Mouse (Mus musculus) lung, embryonic 14.5 days (tissue): ENCODE data around the gene Upf1. TPM values are rescaled to one million over a fixed set of nuclear protein-coding genes. Genes with fewer than 3 reads are reported as not detected.

ENCODE experiments used
- ATAC-seq: fragments of 200-750 bp; cut with Nextera tagmentation; 2 replicates; pipeline ENCODE4 v1.8.0; 2017; ENCODE audit warnings: mild to moderate bottlenecking, moderate TSS enrichment, moderate library complexity; ENCODE audit not compliant: insufficient read depth
- DNase-seq: peaks from one replicate; pipeline ENCODE4 v3.0.0-alpha.2; 2015
- H3K27ac ChIP-seq: fragments of 300-500 bp; sonication (generic); 2 replicates; pipeline ENCODE4 v1.5.1; 2014; ENCODE audit warnings: low read depth, mild to moderate bottlenecking, moderate library complexity
- H3K27me3 ChIP-seq: fragments of 300-500 bp; sonication (generic); 2 replicates; pipeline ENCODE4 v1.6.1; 2014; ENCODE audit warnings: low read length, control low read depth; ENCODE audit not compliant: insufficient read depth
- H3K36me3 ChIP-seq: fragments of 300-500 bp; sonication (generic); 2 replicates; pipeline ENCODE4 v1.6.1; 2014; ENCODE audit warnings: control low read depth; ENCODE audit not compliant: insufficient read depth
- H3K4me1 ChIP-seq: fragments of 300-500 bp; sonication (generic); 2 replicates; pipeline ENCODE4 v1.6.1; 2014; ENCODE audit warnings: antibody characterized with exemption, control low read depth; ENCODE audit not compliant: insufficient read depth
- H3K4me2 ChIP-seq: fragments of 300-500 bp; sonication (generic); 2 replicates; pipeline ENCODE4 v1.6.1; 2014; ENCODE audit warnings: mild to moderate bottlenecking
- H3K4me3 ChIP-seq: fragments of 300-500 bp; sonication (generic); 2 replicates; pipeline ENCODE4 v1.5.1; 2014; ENCODE audit warnings: low read depth, low read length
- H3K9ac ChIP-seq: fragments of 300-500 bp; sonication (generic); 2 replicates; pipeline ENCODE4 v1.6.1; 2014
- H3K9me3 ChIP-seq: fragments of 300-500 bp; sonication (generic); 2 replicates; pipeline ENCODE4 v1.6.1; 2016; ENCODE audit warnings: low read depth, low read length, control low read depth
- CTCF ChIP-seq: IDR thresholded peaks from 2 replicates; pipeline ENCODE4 v1.5.1; 2016; ENCODE audit warnings: antibody characterized with exemption, low read depth
- WGBS: fragments of 180-500 bp; shearing (Covaris S2); extraction: QIAGEN DNeasy Blood & Tissue Kit; methylation state at CpG from one replicate; pipeline ENCODE4 v1.1.7; 2014; 5-methylcytosine and 5-hydroxymethylcytosine counted together
- polyA plus RNA-seq: library from polyadenylated mRNA; unstranded; fragments of >200 nt; fragmentation: Nextera tagmentation; extraction: Ambion mirVana; gene quantifications from 2 replicates; pipeline ENCODE4 v1.2.1, GENCODE M21; 2014

Gene Upf1
- polyA plus RNA-seq = 23.3 and 27.2 TPM in 2 replicates

DNA sequence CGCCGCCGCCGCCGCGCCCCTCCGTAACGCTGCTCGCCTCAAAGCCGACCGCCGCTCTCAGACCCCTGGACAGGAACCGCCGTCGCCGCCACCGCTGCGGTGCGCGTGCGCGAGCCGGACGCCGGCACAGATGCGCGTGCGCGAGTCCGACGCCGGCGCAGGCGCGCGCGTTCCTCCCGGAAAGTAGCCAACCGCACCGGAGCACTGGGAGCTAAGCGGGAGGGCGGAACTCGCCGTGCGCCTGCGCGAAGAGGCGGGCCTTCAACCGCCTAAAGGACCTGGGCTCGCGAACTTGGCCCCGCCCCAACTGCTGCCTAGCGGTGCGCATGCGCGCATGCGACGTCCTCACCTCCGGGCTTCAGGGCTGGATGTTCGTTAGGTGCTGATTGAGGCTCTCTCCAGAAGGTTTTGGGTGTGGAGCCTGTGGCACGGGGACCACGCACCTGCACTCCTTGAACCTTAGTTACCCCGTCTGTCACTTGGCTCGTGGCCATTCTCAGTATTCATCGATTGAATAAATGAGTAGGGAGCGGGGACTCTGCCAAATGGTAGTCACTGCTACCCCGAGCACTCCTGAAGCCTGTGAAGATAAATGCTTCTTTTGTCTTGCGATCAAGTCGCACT, at the start of gene Upf1:
TSS of gene Upf1 (minus strand) at position 85 of the 624 bp plus-strand sequence.
- peak within 1 kb of the TSS; percentile 97 for H3K9ac ChIP-seq
- DNase-seq (peak; percentile 100), ATAC-seq (peak; percentile 87)
- H3K27ac ChIP-seq = peak within 1 kb of the TSS; percentile 84
- no peaks in the 10 kb centered on the region for H3K27me3 ChIP-seq
- under 1% methylated on average over 59 of the region's 69 CpGs for WGBS
- H3K4me1 ChIP-seq = peaks cover 17% of the 10 kb centered on the region
- peak within 1 kb of the TSS; percentile 100 for H3K4me2 ChIP-seq
- TF ChIP-seq CTCF = no peak
- H3K4me3 ChIP-seq = peak within 1 kb of the TSS; percentile 100
- H3K36me3 ChIP-seq = peaks cover 20% of the 10 kb centered on the region; the same call in 1 of the 2 replicates
- H3K9me3 ChIP-seq = no peaks in the 10 kb centered on the region

- Histone ChIP-seq H3K27me3 (no peaks in the 10 kb centered on the region), H3K27ac (no peak overlapping the region), H3K4me2 (no peak overlapping the region), H3K9ac (no peak overlapping the region), H3K4me1 (no peaks in the 10 kb centered on the region), H3K9me3 (no peaks in the 10 kb centered on the region), H3K4me3 (no peak overlapping the region), H3K36me3 (no peaks in the 10 kb centered on the region)
- 80% methylated on average over 16 of the region's 16 CpGs for WGBS
- no peak for ATAC-seq
- no peak for DNase-seq
- TF ChIP-seq CTCF = no peak
These were observed 44.8 kb upstream of the Upf1 start for GRCm38 (mm10) chr8:70397611-70398563.

DNA sequence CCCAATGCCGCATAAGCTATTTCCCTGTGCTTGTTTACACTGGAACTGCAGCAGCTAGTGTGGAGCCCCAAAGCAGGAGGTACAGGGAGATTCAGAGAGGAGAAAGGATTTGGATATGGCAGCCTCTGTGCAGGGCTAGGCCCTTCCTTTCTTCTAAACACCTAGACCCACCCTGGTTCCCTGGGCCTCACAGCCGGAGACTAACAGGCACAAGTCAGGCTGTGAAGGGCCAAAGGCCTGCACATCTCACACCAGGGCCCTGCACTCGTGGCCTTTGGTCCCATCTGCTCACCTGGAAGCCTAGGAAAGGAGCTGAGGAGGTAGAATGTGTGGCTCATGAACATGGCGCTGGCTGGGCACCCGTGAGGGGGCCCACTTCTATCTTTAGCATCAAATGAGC, 43.1 kb upstream of the Upf1 start:
- 78% methylated on average over 5 of the region's 5 CpGs for WGBS
- H3K4me1 ChIP-seq = no peaks in the 10 kb centered on the region
- no peak overlapping the region for H3K9ac ChIP-seq
- peaks cover 3% of the 10 kb centered on the region; the same call in 1 of the 2 replicates for H3K36me3 ChIP-seq
- no peak overlapping the region for H3K4me3 ChIP-seq
- no peak overlapping the region for H3K4me2 ChIP-seq
- no peaks in the 10 kb centered on the region for H3K9me3 ChIP-seq
- TF ChIP-seq CTCF = no peak
- ATAC-seq = no peak
- H3K27ac ChIP-seq = no peak overlapping the region
- no peaks in the 10 kb centered on the region for H3K27me3 ChIP-seq
- DNase-seq = no peak

- H3K9ac ChIP-seq = no peak overlapping the region
- no peak for ATAC-seq
- H3K27ac ChIP-seq = no peak overlapping the region
- 86% methylated on average over 5 of the region's 5 CpGs for WGBS
- TF ChIP-seq CTCF = no peak
- H3K36me3 ChIP-seq = peaks cover 8% of the 10 kb centered on the region
- H3K9me3 ChIP-seq = no peaks in the 10 kb centered on the region
- H3K4me2 ChIP-seq = no peak overlapping the region
- no peaks in the 10 kb centered on the region for H3K27me3 ChIP-seq
- no peak for DNase-seq
- no peak overlapping the region for H3K4me3 ChIP-seq
- no peaks in the 10 kb centered on the region for H3K4me1 ChIP-seq
These were observed 42.6 kb upstream of the Upf1 start for GRCm38 (mm10) chr8:70395649-70396048.

- Histone ChIP-seq H3K9ac (no peak overlapping the region), H3K4me3 (no peak overlapping the region), H3K9me3 (no peaks in the 10 kb centered on the region), H3K27me3 (no peaks in the 10 kb centered on the region), H3K27ac (no peak overlapping the region), H3K4me1 (no peaks in the 10 kb centered on the region), H3K36me3 (peaks cover 8% of the 10 kb centered on the region), H3K4me2 (no peak overlapping the region)
- no peak for TF ChIP-seq CTCF
- WGBS = 81% methylated on average over 8 of the region's 8 CpGs
- ATAC-seq (no peak), DNase-seq (no peak)
These were observed 41.4 kb upstream of the Upf1 start for GRCm38 (mm10) chr8:70394269-70394998.

- Histone ChIP-seq H3K9me3 (no peaks in the 10 kb centered on the region), H3K27ac (no peak overlapping the region), H3K9ac (no peak overlapping the region), H3K4me1 (no peaks in the 10 kb centered on the region), H3K36me3 (peaks cover 8% of the 10 kb centered on the region), H3K27me3 (no peaks in the 10 kb centered on the region), H3K4me2 (no peak overlapping the region), H3K4me3 (no peak overlapping the region)
- 83% methylated on average over 5 of the region's 5 CpGs for WGBS
- DNase-seq = no peak
- no peak for ATAC-seq
- TF ChIP-seq CTCF = no peak
These were observed 40.0 kb upstream of the Upf1 start for GRCm38 (mm10) chr8:70393087-70393486.
